Mouse (Mus musculus) lung, postnatal 0 days (tissue): Measurements from ENCODE around the gene Atp10b. TPM values are rescaled to one million over a fixed set of nuclear protein-coding genes. Genes with fewer than 3 reads are reported as not detected.
"Not testable (repeated sequence)": the region's sequence is repeated elsewhere in the genome, so short reads cannot be mapped to it uniquely, and the experiment has no call there.

Experiments used
- ATAC-seq: fragments of 200-750 bp; cut with Nextera tagmentation; 2 replicates; pipeline ENCODE4 v1.8.0; 2017; ENCODE audit warnings: moderate library complexity
- DNase-seq: peaks from one replicate; pipeline ENCODE4 v3.0.0-alpha.2; 2016; ENCODE audit warnings: low spot score
- H3K27ac ChIP-seq: fragments of 300-500 bp; sonication (generic); 2 replicates; pipeline ENCODE4 v1.5.1; 2014; ENCODE audit warnings: antibody characterized with exemption, mild to moderate bottlenecking, low read length, mixed read lengths
- H3K27me3 ChIP-seq: fragments of 300-500 bp; sonication (generic); replicated peaks from 2 replicates; pipeline ENCODE4 v1.6.1; 2014; ENCODE audit warnings: low read length, mixed read lengths; ENCODE audit not compliant: insufficient read depth
- H3K36me3 ChIP-seq: fragments of 300-500 bp; sonication (generic); 2 replicates; pipeline ENCODE4 v1.6.1; 2014; ENCODE audit warnings: low read length, mixed read lengths; ENCODE audit not compliant: insufficient read depth
- H3K4me1 ChIP-seq: fragments of 300-500 bp; sonication (generic); 2 replicates; pipeline ENCODE4 v1.6.1; 2014; ENCODE audit warnings: antibody characterized with exemption, low read depth, low read length, mixed read lengths; ENCODE audit not compliant: insufficient read depth
- H3K4me2 ChIP-seq: fragments of 300-500 bp; sonication (generic); replicated peaks from 2 replicates; pipeline ENCODE4 v1.6.1; 2014; ENCODE audit warnings: low read depth, mild to moderate bottlenecking, low read length, moderate library complexity, mixed read lengths
- H3K4me3 ChIP-seq: fragments of 300-500 bp; sonication (generic); 2 replicates; pipeline ENCODE4 v1.5.1; 2014; ENCODE audit warnings: low read depth, low read length
- H3K9ac ChIP-seq: fragments of 300-500 bp; sonication (generic); replicated peaks from 2 replicates; pipeline ENCODE4 v1.6.1; 2014; ENCODE audit warnings: low read depth, mild to moderate bottlenecking
- H3K9me3 ChIP-seq: fragments of 300-500 bp; sonication (generic); 2 replicates; pipeline ENCODE4 v1.6.1; 2016; ENCODE audit warnings: low read length, mixed read lengths
- CTCF ChIP-seq: IDR thresholded peaks from 2 replicates; pipeline ENCODE4 v1.5.1; 2016; ENCODE audit warnings: antibody characterized with exemption, mild to moderate bottlenecking
- EP300 ChIP-seq: IDR thresholded peaks from 2 replicates; pipeline ENCODE4 v1.6.1; 2016; ENCODE audit warnings: antibody characterized with exemption, mild to moderate bottlenecking, control low read depth
- WGBS: fragments of 180-500 bp; shearing (Covaris S2); extraction: QIAGEN DNeasy Blood & Tissue Kit; methylation state at CpG from one replicate; pipeline ENCODE4 v1.1.7; 2014; 5-methylcytosine and 5-hydroxymethylcytosine counted together
- polyA plus RNA-seq: library from polyadenylated mRNA; unstranded; fragments of >200 nt; fragmentation: Nextera tagmentation; extraction: Ambion mirVana; gene quantifications from 2 replicates; pipeline ENCODE4 v1.2.1, GENCODE M21; 2015

Atp10b gene
- 0.16 and 0.19 TPM in 2 replicates for polyA plus RNA-seq

DNA sequence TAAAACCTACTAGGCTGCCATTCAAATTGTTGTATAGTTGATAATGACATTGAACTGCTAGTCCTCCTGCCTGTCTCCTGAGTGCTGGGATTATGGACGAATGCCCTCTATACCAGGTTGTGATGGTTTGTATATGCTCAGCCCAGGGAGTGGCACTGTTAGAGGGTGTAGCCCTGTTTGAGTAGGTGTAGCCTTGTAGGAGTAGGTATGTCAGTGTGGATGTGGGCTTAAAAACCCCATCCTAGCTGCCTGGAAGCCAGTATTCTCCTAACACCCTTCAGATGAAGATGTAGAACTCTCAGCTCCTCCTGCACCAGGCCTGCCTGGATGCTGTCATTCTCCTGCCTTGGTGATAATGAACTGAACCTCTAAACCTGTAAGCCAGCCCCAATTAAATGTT is at the start of gene Atp10b:
TSS of gene Atp10b (plus strand) at position 301 of the 400 bp plus-strand sequence.
- Histone ChIP-seq H3K9ac (no peak within 1 kb of the TSS), H3K4me2 (no peak within 1 kb of the TSS), H3K27ac (no peak within 1 kb of the TSS), H3K9me3 (no peaks in the 10 kb centered on the region), H3K36me3 (no peaks in the 10 kb centered on the region), H3K4me1 (no peaks in the 10 kb centered on the region), H3K4me3 (no peak within 1 kb of the TSS), H3K27me3 (no peaks in the 10 kb centered on the region)
- TF ChIP-seq EP300, result no peak
- WGBS, result 50% methylated on average over 1 of the region's 1 CpGs
- DNase-seq (no peak), ATAC-seq (no peak)

DNA sequence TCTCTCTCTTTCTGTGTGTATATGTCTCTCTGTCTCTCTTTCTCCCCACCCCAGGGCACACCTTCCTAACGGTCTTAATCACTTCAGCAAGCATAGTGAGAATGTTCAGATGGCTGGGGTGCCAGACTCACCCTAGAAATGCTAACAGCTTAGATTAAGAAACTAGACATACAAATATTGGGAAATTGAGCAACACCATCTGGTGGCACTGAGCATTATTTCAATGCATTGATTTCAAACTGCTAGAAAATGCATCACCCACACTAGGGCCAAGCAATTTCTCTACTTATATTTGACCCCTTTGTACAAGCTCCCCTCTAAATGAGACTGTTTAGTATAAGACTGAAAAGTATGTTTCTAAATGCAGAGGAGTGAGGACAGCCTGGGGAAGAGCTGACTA is 48.3 kb upstream of the Atp10b start:
- ATAC-seq (no peak), DNase-seq (no peak)
- H3K4me1 ChIP-seq, result no peaks in the 10 kb centered on the region
- H3K4me3 ChIP-seq, result no peak overlapping the region
- WGBS, result 24% methylated on average over 1 of the region's 1 CpGs
- H3K36me3 ChIP-seq, result no peaks in the 10 kb centered on the region
- TF ChIP-seq EP300, result no peak
- no peak overlapping the region for H3K4me2 ChIP-seq
- no peak overlapping the region for H3K27ac ChIP-seq
- no peak overlapping the region for H3K9ac ChIP-seq
- no peaks in the 10 kb centered on the region for H3K27me3 ChIP-seq
- H3K9me3 ChIP-seq, result no peaks in the 10 kb centered on the region

DNA sequence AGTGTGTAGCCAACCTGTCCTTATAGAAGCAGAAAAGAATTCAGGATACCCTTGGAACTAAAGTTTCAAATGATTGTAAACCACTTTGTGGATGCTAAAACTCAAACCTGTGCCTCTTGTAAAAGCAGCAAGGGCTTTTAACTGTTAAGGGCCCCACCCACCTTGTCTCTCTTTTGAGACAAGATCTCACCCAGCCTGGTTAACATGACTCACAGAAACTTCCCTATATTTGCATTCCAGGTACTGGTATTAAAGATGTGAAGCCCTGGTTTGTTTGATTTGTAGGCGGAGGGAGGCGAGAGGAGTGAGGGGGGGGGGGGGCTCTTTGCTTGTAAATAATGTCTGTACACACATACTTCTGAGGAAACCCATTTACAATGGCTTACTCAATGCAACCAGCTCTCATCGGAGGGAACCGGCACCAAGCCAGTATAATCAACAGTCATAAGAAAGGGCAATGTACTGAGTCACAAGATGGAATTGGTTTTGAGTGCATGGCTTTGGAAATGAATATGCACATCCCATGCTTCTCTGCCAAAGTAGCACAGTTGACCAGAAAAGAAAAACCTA is 23.7 kb upstream of the Atp10b start:
- TF ChIP-seq EP300 (no peak), CTCF (no peak)
- Histone ChIP-seq H3K4me3 (no peak overlapping the region), H3K27me3 (no peaks in the 10 kb centered on the region), H3K9ac (no peak overlapping the region), H3K9me3 (no peaks in the 10 kb centered on the region), H3K36me3 (no peaks in the 10 kb centered on the region), H3K4me1 (no peaks in the 10 kb centered on the region), H3K4me2 (no peak overlapping the region), H3K27ac (no peak overlapping the region)
- WGBS, result 57% methylated on average over 4 of the region's 4 CpGs
- DNase-seq (peak; percentile 15), ATAC-seq (peak; percentile 33; the same call in 1 of the 2 replicates)

- not testable (repeated sequence) for H3K27ac ChIP-seq, ATAC-seq, DNase-seq, H3K9ac ChIP-seq, H3K4me2 ChIP-seq, H3K27me3 ChIP-seq, H3K4me3 ChIP-seq, H3K4me1 ChIP-seq, H3K36me3 ChIP-seq, H3K9me3 ChIP-seq
- 73% methylated on average over 12 of the region's 12 CpGs for WGBS
These were observed 23.1 kb upstream of the Atp10b start for GRCm38 (mm10) chr11:43126573-43126972.

DNA sequence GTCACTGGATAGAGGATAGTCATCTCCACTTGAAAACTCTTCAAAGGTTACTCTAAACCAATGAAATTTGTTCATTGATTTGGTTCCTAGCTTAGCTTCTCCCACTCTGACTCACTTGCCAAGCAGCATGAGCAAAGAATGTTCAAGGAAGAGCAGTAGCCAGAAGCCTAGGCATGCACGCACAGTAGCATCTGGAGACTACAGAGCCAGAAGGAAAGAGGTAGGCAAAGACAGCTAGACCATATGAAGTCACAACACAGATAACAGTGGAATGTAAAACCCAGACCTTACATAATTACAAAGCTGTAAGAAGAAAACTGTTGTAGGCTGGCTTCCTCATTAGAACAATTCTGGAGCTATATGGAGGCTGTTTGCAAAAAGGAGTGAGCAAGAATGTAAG is 8.4 kb upstream of the Atp10b start:
- Histone ChIP-seq H3K4me1 (no peaks in the 10 kb centered on the region), H3K36me3 (no peaks in the 10 kb centered on the region), H3K9me3 (no peaks in the 10 kb centered on the region), H3K4me3 (no peak overlapping the region), H3K4me2 (no peak overlapping the region), H3K27me3 (no peaks in the 10 kb centered on the region), H3K27ac (no peak overlapping the region), H3K9ac (no peak overlapping the region)
- DNase-seq (no peak), ATAC-seq (no peak)
- TF ChIP-seq CTCF (no peak), EP300 (no peak)
- WGBS, result 82% methylated on average over 1 of the region's 1 CpGs

DNA sequence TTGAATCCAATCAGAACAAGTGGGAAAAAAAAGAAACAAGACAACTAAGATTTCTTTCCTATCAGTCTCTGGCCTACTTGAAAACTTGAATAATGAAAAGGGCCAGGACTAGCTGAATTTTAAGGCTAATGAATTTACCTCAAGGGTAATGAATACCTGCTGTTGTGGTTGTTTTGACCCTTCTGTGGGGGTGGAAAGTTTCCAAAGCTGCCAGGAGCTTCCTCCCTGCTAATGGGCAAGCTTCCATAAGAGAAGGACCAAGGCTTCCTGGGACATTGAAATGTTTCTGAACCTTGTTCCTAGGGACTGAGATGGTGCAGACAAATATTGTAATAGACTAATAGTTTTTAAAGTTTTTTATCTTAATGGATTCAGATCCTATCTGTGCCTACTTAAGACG is 6.9 kb upstream of the Atp10b start:
- H3K4me1 ChIP-seq, result no peaks in the 10 kb centered on the region
- H3K36me3 ChIP-seq, result no peaks in the 10 kb centered on the region
- ATAC-seq (no peak), DNase-seq (no peak)
- H3K9me3 ChIP-seq, result no peaks in the 10 kb centered on the region
- no peak overlapping the region for H3K4me3 ChIP-seq
- no peak overlapping the region for H3K4me2 ChIP-seq
- 54% methylated on average over 1 of the region's 1 CpGs for WGBS
- TF ChIP-seq EP300, result no peak
- TF ChIP-seq CTCF, result no peak
- no peak overlapping the region for H3K27ac ChIP-seq
- H3K9ac ChIP-seq, result no peak overlapping the region
- no peaks in the 10 kb centered on the region for H3K27me3 ChIP-seq

- WGBS, result 88% methylated on average over 1 of the region's 1 CpGs
- DNase-seq, result no peak
- no peak overlapping the region for H3K9ac ChIP-seq
- H3K27me3 ChIP-seq, result no peaks in the 10 kb centered on the region
- no peak for TF ChIP-seq EP300
- no peak for TF ChIP-seq CTCF
- H3K4me2 ChIP-seq, result no peak overlapping the region
- H3K4me1 ChIP-seq, result no peaks in the 10 kb centered on the region
- no peaks in the 10 kb centered on the region for H3K36me3 ChIP-seq
- no peak overlapping the region for H3K4me3 ChIP-seq
- no peaks in the 10 kb centered on the region for H3K9me3 ChIP-seq
- no peak for ATAC-seq
- H3K27ac ChIP-seq, result no peak overlapping the region
These were observed 5.5 kb upstream of the Atp10b start for GRCm38 (mm10) chr11:43144178-43144577.

DNA sequence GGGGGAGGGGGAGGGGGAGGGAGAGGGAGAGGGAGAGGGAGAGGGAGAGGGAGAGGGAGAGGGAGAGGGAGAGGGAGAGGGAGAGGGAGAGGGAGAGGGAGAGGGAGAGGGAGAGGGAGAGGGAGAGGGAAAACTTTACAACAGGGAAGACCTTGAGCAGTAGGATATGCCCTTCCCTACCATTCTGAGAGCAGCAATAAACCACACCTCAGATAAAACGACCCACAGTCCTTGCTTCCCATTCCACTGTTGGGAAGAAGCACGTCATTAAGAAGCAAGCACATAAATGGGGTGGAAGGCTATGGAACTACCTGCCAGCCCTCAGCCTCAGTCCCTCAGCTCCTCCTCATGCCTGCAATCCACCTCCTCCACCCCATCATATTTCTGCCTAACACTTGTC is 4.8 kb upstream of the Atp10b start:
- H3K27ac ChIP-seq, H3K4me1 ChIP-seq, H3K27me3 ChIP-seq, ATAC-seq, H3K4me2 ChIP-seq, DNase-seq, H3K9me3 ChIP-seq, H3K9ac ChIP-seq, H3K4me3 ChIP-seq, H3K36me3 ChIP-seq: not testable (repeated sequence)
- 59% methylated on average over 2 of the region's 2 CpGs for WGBS
